Mouse (Mus musculus): ENCODE results near the gene Csk.

Csk gene

GRCm38 (mm10) chr9:57638651-57639459 lies 14.6 kb downstream of the Csk start:
- ATAC-seq (ENCODE audit: low TSS enrichment) = no peak

GRCm38 (mm10) chr9:57637741-57638322 lies 15.6 kb downstream of the Csk start:
- ATAC-seq (ENCODE audit: low TSS enrichment) = no peak

- no peak for ATAC-seq (ENCODE audit: low TSS enrichment)
These were observed 16.2 kb downstream of the Csk start for GRCm38 (mm10) chr9:57637272-57637671.

- peak; percentile 72 for ATAC-seq (ENCODE audit: low TSS enrichment)
These were observed 19.9 kb downstream of the Csk start for GRCm38 (mm10) chr9:57633481-57634024.

GRCm38 (mm10) chr9:57629118-57629874 lies 24.1 kb downstream of the Csk start:
- ATAC-seq (ENCODE audit: low TSS enrichment) = peak; percentile 78; the same call in 1 of the 2 replicates

- no peak for ATAC-seq (ENCODE audit: low TSS enrichment)
These were observed 24.7 kb downstream of the Csk start for GRCm38 (mm10) chr9:57628717-57629116.

GRCm38 (mm10) chr9:57627892-57628291 lies 25.5 kb downstream of the Csk start:
- no peak for ATAC-seq (ENCODE audit: low TSS enrichment)

GRCm38 (mm10) chr9:57627191-57627590 lies 26.2 kb downstream of the Csk start:
- no peak for ATAC-seq (ENCODE audit: low TSS enrichment)

GRCm38 (mm10) chr9:57625674-57626500 lies 27.5 kb downstream of the Csk start:
- no peak for ATAC-seq (ENCODE audit: low TSS enrichment)

- no peak for ATAC-seq (ENCODE audit: low TSS enrichment)
These were observed 29.1 kb downstream of the Csk start for GRCm38 (mm10) chr9:57624295-57624694.

GRCm38 (mm10) chr9:57620674-57621073 lies 32.8 kb downstream of the Csk start, which contains the start of gene Lman1l:
Lman1l (minus strand) TSS chr9:57620774.
- no peak for ATAC-seq (ENCODE audit: low TSS enrichment)

- no peak for ATAC-seq (ENCODE audit: low TSS enrichment)
These were observed 34.6 kb downstream of the Csk start for GRCm38 (mm10) chr9:57618854-57619253.

- ATAC-seq (ENCODE audit: low TSS enrichment) = no peak
These were observed 35.8 kb downstream of the Csk start for GRCm38 (mm10) chr9:57617556-57618169.

- no peak for ATAC-seq (ENCODE audit: low TSS enrichment)
These were observed 38.6 kb downstream of the Csk start for GRCm38 (mm10) chr9:57614786-57615185.

- no peak for ATAC-seq (ENCODE audit: low TSS enrichment)
These were observed 39.5 kb downstream of the Csk start for GRCm38 (mm10) chr9:57613975-57614374.

- ATAC-seq (ENCODE audit: low TSS enrichment) = no peak
These were observed 40.8 kb downstream of the Csk start for GRCm38 (mm10) chr9:57612587-57612986.

GRCm38 (mm10) chr9:57610359-57610826 lies 43.0 kb downstream of the Csk start:
- peak; percentile 82 for ATAC-seq (ENCODE audit: low TSS enrichment)

- no peak for ATAC-seq (ENCODE audit: low TSS enrichment)
These were observed 43.6 kb downstream of the Csk start for GRCm38 (mm10) chr9:57609803-57610202.

- ATAC-seq (ENCODE audit: low TSS enrichment) = no peak
These were observed 47.1 kb downstream of the Csk start, which contains the start of gene Cplx3 for GRCm38 (mm10) chr9:57606139-57606851. Cplx3 (minus strand) TSS chr9:57606281.

GRCm38 (mm10) chr9:57605503-57605902 lies 47.9 kb downstream of the Csk start:
- no peak for ATAC-seq (ENCODE audit: low TSS enrichment)

Data from frontal cortex, adult (tissue).